Mouse (Mus musculus) limb, embryonic 13.5 days (tissue): Measurements from ENCODE around the gene Slc37a3. TPM values are rescaled to one million over a fixed set of nuclear protein-coding genes. Genes with fewer than 3 reads are reported as not detected.

Experiments used
- polyA plus RNA-seq: library from polyadenylated mRNA; unstranded; fragments of >200 nt; fragmentation: Nextera tagmentation; extraction: Ambion mirVana; gene quantifications from 2 replicates; pipeline ENCODE4 v1.2.1, GENCODE M21; 2015

The Slc37a3 gene
- polyA plus RNA-seq, 1 experiment from 2014 or later, result 67.7 TPM

Other genes with a start within 250 kb of the Slc37a3 start
- gene Kdm7a, start 170.9 kb downstream of the Slc37a3 start, polyA plus RNA-seq, result 7.2 and 7.8 TPM in 2 replicates
- gene Rab19, start 3.5 kb upstream of the Slc37a3 start, polyA plus RNA-seq, result 0.47 and 0.63 TPM in 2 replicates
- gene Mkrn1, start 42.8 kb upstream of the Slc37a3 start, polyA plus RNA-seq, result 46.2 and 47.9 TPM in 2 replicates
- 25.8 and 30.1 TPM in 2 replicates for gene Dennd2a, start 180.2 kb upstream of the Slc37a3 start, polyA plus RNA-seq
- gene Adck2, start 196.2 kb upstream of the Slc37a3 start, polyA plus RNA-seq, result 41.9 and 42.8 TPM in 2 replicates
- gene Gm42420, start 208.1 kb upstream of the Slc37a3 start, polyA plus RNA-seq, result 1.0 and 3.4 TPM in 2 replicates
- 333 and 336 TPM in 2 replicates for gene Ndufb2, start 214.9 kb upstream of the Slc37a3 start, polyA plus RNA-seq